Mouse (Mus musculus): ENCODE measurements around the gene Rps6ka5.

The Rps6ka5 gene

GRCm38 (mm10) chr12:100726651-100727050 is at the start of gene Rps6ka5:
Gene Rps6ka5 (minus strand): TSS chr12:100726983.
- no peak for DNase-seq

DNA sequence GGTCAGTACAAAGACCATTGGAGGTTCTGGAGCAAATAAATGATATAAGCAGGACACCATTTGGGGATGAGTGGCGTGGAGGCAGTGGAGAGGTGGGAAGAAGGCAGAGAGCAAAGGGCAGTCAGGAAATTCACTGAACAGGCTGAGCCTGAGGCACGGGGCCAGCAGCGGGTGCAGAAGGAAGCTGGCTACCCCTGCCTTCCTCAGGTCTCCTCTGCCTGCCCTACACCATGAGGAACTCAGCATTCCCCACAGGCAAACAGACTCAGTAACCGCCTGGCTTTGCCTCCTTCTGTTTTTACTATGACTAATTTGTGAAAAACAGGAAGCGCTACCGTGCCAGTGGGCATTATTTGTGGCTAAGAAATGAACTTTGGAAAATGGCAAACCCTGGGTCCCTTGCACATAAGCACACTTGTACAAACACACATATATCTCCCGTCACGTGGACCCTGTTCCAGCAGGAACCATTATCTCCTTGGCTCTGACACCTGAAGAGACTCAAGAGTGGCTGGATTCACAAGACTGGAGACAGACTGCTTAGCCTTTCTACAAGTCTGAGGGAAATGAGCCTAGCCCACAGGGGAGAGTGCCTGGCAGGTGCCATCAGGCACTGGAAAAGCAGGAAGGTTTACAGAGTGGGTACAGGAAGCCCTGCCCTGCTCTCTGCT is 49.3 kb upstream of the Rps6ka5 start:
- peak; percentile 78 to 90 for DNase-seq

DNA sequence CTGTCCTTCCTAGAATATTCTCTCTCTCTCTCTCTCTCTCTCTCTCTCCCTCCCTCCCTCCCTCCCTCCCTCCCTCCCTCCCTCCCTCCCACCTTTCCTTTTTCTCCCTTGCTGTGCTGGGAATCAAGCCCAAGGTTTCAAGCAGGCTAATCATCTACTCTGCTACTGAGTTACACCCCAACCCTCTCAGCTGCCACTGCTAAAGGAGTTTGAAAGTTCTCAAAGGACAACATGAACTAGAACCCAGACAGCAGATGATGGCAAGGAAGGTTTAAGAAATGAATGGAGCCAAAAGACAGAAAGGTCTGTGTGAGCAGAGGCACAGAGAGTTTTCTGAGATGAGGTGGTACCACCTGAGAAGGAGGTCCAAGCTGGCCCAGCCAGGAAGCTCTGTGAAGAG is 48.5 kb upstream of the Rps6ka5 start:
- DNase-seq: peak in 1 of 2 experiments; percentile 36

DNA sequence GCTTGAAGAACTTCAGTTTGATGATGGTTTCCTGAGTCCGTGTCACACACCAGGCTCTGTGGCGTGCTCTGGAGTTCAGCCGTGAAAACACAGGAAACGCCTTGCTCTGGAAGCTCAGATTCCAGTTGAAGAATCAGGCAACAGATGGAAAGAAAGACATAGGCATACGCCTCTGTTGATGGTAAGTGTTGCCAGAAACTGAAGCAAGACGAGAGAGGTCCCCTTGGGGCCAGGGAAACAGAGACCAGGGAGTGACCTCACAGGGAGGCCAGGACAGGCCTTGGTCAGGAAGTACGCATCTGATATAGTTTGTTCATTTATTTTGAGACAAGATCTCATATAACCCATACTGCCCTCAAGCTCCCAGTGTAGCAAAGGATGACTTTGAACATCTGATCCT is 48.0 kb upstream of the Rps6ka5 start:
- no peak for DNase-seq

DNA sequence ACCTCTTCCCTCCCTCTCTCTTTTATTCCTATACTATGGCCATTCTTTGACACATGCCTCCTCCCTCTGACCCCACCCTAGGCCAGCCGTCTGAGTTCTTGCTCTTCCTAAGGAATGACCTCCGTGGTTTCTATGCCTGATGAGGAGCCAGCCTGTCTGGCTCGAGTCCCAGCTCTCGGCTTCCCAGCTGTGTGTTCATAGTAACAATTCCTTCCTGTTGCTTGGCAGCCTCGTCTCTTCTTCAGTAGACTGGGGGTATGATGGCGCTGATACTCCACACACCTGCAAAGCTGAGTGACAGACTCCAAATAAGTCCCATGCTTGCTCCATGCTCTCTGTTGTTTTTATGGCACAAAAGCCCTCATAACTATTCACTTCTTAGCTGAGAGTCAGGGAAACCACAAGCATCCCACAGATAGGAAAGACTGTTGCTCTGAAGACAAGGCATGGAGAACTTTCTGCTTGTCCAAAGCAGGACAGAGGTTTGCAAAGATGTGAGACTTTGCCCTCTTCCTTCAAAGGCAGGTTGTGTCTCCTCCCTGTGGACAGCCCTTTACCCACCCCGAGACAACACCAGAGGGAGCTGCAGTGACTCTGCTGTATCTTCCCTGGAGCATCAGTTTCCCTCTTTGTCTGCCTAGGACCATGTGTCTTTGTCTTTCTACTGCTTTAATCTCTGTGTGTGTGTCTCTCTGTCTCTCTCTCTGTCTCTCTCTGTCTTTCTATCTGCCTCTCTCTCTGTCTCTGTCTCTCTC is 45.6 kb upstream of the Rps6ka5 start:
- DNase-seq: peak; percentile 43 to 59

GRCm38 (mm10) chr12:100770765-100771164 is 44.0 kb upstream of the Rps6ka5 start:
- no peak for DNase-seq

- no peak for DNase-seq
These were observed 43.1 kb upstream of the Rps6ka5 start for GRCm38 (mm10) chr12:100769871-100770270.

GRCm38 (mm10) chr12:100764329-100765018 is 37.7 kb upstream of the Rps6ka5 start:
- no peak for DNase-seq

DNA sequence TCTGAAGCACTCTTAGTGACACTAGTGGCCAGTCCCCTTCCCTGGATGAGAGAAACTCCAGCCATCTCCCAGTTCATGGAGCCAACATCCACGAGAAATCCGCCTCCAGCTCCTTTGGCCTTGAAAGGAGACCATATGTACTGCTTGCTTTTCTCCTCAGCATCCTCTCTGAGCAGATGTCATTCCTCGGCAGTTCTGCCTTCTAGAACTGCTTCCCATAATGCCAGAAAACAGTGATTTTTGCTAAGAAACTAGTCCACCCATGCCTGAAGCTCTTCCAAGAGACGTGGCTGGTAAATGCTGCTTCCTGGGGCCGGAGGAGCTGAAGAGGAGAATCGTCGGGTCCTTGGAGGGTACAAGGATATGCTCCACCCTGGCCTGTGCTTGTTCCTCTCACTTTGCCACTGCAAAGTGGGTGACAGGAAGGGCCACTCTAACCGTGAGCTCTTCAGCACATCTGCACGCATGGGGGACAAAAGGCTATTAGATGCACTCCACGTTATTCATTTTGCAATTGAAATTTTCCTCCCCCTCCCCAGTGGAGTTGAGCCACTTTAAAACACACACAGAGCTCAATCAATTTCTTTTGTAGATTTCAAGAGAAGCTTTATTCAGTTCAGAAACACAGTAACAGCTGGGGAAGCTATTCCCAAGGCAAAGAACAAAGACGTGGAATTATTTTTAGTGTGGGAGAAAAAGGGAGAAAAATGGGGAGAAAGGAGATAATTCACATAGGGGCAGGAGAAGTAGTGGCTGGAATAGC is 36.1 kb upstream of the Rps6ka5 start:
- no peak for DNase-seq

- no peak for DNase-seq
These were observed 30.6 kb upstream of the Rps6ka5 start for GRCm38 (mm10) chr12:100757427-100757826.

GRCm38 (mm10) chr12:100753716-100754115 is 26.9 kb upstream of the Rps6ka5 start:
- no peak for DNase-seq

DNA sequence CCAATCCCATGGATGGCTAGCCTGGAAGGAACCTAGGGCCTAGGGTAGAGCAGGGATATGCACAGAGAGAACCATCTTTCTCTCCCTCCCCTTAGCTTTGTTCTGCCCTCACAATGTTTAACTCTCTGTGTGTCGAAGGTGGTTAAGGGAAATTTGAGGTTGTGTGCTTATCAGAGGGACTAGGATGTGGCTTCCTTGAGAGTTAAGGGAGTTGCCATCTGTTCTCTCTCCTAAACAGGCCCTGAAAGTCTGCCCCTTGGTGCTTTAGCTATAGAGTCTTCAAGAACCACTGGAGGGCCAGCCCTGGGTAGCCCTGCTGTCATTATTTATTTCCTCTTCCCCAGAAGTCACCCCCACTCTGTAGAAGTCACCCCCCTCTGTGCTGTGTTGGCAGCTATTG is 26.2 kb upstream of the Rps6ka5 start:
- no peak for DNase-seq

DNA sequence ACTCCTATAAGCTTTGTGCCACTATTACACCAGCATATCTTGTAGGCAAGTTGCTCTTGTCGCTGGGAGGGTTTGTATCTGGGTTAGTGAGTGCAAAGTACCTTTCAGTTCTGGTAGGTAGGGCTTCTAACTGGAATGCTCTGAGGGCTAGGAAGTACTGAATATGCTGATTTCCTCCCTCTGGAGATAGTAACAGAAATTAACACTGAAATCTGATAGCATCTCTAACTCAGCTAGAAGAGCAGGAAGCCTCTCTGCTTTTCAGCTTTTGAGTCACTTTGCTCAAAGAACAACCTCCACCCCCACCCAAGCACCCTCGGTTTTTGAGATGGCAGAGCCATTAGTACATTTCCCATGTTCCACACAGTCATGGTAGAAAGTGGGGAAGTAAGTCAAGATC is 15.7 kb upstream of the Rps6ka5 start:
- no peak for DNase-seq

DNA sequence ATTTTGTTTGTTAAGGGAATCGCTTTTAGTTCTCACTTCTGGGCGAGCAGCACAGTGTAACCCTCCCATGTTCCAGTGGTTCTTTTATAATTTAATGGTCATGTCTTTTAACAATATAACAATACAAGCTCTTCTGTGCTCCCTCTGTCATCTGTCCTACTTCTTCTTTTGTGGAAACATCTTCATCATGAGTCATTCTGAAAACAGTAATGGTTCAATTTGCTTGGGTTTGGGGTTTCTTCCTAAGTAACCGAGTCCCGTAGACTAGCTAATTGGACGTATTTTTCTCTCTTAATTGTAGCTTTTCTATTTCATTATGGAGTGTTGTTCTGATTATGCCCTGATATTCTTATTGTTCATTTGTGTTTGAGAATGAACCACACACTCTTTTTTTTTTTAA is 13.5 kb upstream of the Rps6ka5 start:
- no peak for DNase-seq

GRCm38 (mm10) chr12:100739011-100739570 is 12.3 kb upstream of the Rps6ka5 start:
- DNase-seq: no peak

- no peak for DNase-seq
These were observed 11.7 kb upstream of the Rps6ka5 start for GRCm38 (mm10) chr12:100738498-100738897.

DNA sequence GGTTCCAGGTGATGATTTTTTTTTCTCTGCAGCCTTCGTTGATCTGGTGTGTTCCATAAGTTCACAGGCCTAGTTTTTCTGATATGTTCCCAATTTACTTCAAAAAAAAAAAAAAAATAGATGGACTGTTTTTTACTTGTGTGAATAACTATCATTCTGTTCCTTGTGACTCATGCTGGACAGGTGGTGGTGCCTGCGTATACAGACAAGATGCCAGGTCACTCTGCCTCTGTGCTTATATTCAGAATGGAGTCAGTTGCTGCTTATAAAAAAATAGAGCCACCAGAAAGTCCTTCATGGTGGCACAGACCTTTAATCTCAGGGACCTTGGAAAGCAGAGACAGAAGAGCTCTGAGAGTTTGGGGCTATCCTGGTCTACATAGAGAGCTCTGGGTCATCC is 8.8 kb upstream of the Rps6ka5 start:
- no peak for DNase-seq

- DNase-seq: no peak
These were observed 8.4 kb upstream of the Rps6ka5 start for GRCm38 (mm10) chr12:100735156-100735555.

GRCm38 (mm10) chr12:100728646-100729485 is 2.1 kb upstream of the Rps6ka5 start:
- no peak for DNase-seq

DNA sequence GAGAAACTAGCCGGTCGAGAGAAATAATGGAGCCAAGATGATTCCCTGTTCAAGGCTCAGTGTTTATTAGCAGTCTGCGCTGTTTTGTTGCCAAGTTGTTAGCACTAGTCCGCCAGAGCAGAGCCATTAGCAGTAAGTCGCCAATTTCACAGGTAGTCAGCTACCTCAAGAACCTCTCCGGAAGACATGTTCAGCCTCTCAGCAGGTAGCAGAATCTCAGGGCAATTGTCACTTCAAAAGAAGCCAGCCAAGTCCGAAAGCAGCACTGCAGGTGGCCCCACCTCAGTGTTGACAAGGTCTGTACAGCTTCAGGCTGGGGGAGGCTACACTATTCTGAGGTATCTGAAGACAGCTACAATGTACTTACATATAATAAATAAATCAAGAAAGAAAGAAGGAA is 1.1 kb upstream of the Rps6ka5 start:
- no peak for DNase-seq

- no peak for DNase-seq
These were observed 1.4 kb downstream of the Rps6ka5 start for GRCm38 (mm10) chr12:100725458-100725786.

All from kidney, postnatal 25 days (tissue).